Mouse (Mus musculus): Measurements from ENCODE around the gene Tchp. TPM values are rescaled to one million over a fixed set of nuclear protein-coding genes. Genes with fewer than 3 reads are reported as not detected.

The Tchp gene
- total and polyA plus RNA-seq, 2 experiments from 2014 or later: 12.7 to 15.6 TPM

DNA sequence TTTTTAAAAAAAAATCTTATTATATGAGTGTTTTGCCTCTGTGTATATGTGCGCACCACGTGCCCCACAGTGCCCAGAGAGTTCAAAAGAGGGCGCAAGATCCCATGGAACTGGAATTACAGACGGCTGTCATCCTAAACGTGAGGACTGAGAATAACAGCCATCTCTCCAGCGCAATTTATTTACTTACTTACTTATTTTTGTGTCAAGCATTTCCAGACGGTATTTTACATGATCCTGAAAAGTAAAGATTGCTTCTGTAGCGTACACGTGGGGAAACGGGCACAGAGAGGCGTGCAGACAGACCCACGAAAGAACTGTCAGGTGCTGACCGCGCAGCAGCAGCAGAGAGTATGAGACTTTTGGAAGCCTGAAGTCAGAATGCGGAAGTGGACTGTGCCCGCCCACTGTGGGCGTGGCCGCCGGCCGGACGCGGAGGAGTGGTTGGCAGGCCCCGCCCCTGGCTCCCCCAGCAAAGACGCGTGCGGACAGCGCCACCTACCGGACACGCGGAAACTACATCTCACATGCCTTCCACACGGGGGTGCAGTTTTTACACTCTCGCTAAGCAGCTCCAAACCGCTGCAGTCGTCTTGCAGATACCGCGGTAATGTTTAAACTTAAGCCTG, 40.2 kb upstream of the Tchp start:
- WGBS: 3% methylated on average over 36 of the region's 36 CpGs
- Histone ChIP-seq H3K4me3 (ENCODE audit: low read length) (peak overlapping the region; percentile 28), H3K27ac (peak overlapping the region; percentile 68), H3K9me3 (ENCODE audit: low read length) (no peaks in the 10 kb centered on the region), H3K27me3 (ENCODE audit: insufficient read depth, low read length) (no peaks in the 10 kb centered on the region), H3K36me3 (ENCODE audit: insufficient read depth, low read length) (no peaks in the 10 kb centered on the region), H3K9ac (replicated peaks; ENCODE audit: low read length) (no peak overlapping the region), H3K4me1 (ENCODE audit: insufficient read depth, low read length) (no peaks in the 10 kb centered on the region), H3K4me2 (ENCODE audit: low read depth, low read length) (peak overlapping the region; percentile 56)
- DNase-seq (ENCODE audit: low spot score) (peak; percentile 98), ATAC-seq (peak; percentile 95)
- peak; percentile 99 for TF ChIP-seq CTCF (IDR thresholded peaks at IDR 0.05; ENCODE audit: low read depth)

DNA sequence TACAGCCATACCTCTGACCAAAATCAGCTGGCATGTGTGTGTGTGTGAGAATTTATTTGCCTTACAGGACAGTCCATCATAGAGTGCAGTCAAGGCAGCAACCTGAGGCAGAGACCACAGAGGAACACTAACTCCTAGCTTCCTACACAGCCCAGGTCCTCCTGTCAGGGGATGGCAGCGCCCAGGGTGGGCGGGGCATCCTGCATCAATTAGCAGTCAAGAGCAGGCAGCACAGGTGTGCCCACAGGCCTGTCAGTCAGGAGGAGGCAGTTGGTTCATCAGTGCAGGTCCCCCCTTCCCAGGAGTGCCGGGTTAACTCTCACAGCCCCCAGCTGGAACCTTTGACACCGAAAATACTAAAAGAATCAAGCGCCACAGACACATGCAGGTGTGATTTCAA, 38.5 kb upstream of the Tchp start:
- no peaks in the 10 kb centered on the region for H3K4me1 ChIP-seq (ENCODE audit: insufficient read depth, low read length)
- peaks cover 8% of the 10 kb centered on the region; the same call in 1 of the 2 replicates for H3K36me3 ChIP-seq (ENCODE audit: insufficient read depth, low read length)
- H3K27me3 ChIP-seq (ENCODE audit: insufficient read depth, low read length): no peaks in the 10 kb centered on the region
- no peak overlapping the region for H3K4me2 ChIP-seq (ENCODE audit: low read depth, low read length)
- no peak overlapping the region for H3K27ac ChIP-seq
- 92% methylated on average over 5 of the region's 5 CpGs for WGBS
- no peak for ATAC-seq
- TF ChIP-seq CTCF (IDR thresholded peaks at IDR 0.05; ENCODE audit: low read depth): no peak
- no peak overlapping the region for H3K9ac ChIP-seq (replicated peaks; ENCODE audit: low read length)
- H3K4me3 ChIP-seq (ENCODE audit: low read length): no peak overlapping the region
- no peak for DNase-seq (ENCODE audit: low spot score)
- no peaks in the 10 kb centered on the region for H3K9me3 ChIP-seq (ENCODE audit: low read length)

DNA sequence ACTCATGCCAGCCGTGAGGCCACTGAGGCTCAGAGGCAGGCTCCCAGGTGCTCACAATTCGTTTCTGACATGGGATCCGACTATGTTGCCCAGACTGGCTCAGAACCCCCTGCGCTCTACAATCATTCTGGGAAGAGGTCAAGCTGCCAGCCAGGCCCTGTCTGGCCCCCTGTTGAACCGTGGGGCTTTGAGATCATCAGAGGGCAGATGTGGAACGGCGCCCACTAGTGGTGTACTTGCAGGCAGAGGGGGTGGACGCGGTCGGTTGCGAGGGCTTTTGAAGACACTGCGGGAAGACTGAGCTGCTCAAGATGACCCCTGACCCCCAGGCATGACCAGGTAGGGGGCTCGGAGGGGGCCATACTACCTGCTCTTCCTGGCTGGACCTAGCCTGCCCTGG, 34.4 kb upstream of the Tchp start:
- no peak overlapping the region for H3K9ac ChIP-seq (replicated peaks; ENCODE audit: low read length)
- no peaks in the 10 kb centered on the region for H3K9me3 ChIP-seq (ENCODE audit: low read length)
- no peak overlapping the region for H3K4me3 ChIP-seq (ENCODE audit: low read length)
- ATAC-seq (no peak), DNase-seq (ENCODE audit: low spot score) (no peak)
- H3K27me3 ChIP-seq (ENCODE audit: insufficient read depth, low read length): no peaks in the 10 kb centered on the region
- H3K36me3 ChIP-seq (ENCODE audit: insufficient read depth, low read length): peaks cover 13% of the 10 kb centered on the region
- H3K4me2 ChIP-seq (ENCODE audit: low read depth, low read length): no peak overlapping the region
- peak; percentile 18; the same call in 1 of the 2 replicates for TF ChIP-seq CTCF (IDR thresholded peaks at IDR 0.05; ENCODE audit: low read depth)
- no peak overlapping the region for H3K27ac ChIP-seq
- 90% methylated on average over 13 of the region's 13 CpGs for WGBS
- no peaks in the 10 kb centered on the region for H3K4me1 ChIP-seq (ENCODE audit: insufficient read depth, low read length)

DNA sequence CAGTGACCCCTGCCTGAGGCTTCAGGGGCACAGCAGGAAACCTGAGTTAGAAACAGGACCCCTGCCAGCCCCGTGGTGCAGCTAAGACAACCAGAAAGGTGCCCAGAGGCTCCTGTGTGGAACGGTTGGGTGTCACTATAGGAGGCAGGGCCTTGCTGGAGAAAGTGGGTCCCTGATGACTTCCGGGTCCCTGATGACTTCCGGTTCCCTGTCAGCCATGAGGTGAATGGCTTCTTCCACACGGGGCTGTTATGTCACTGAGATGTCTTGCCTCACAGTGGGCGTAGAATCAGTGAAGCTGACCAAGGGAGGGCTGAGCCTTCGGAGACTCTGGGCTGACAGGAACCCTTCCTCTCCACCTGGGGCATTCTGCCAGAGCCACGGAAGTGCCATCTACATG, 33.0 kb upstream of the Tchp start:
- no peak overlapping the region for H3K9ac ChIP-seq (replicated peaks; ENCODE audit: low read length)
- ATAC-seq (no peak), DNase-seq (ENCODE audit: low spot score) (no peak)
- no peak for TF ChIP-seq CTCF (IDR thresholded peaks at IDR 0.05; ENCODE audit: low read depth)
- H3K36me3 ChIP-seq (ENCODE audit: insufficient read depth, low read length): peaks cover 13% of the 10 kb centered on the region
- peaks cover 5% of the 10 kb centered on the region; the same call in 1 of the 2 replicates for H3K4me1 ChIP-seq (ENCODE audit: insufficient read depth, low read length)
- H3K9me3 ChIP-seq (ENCODE audit: low read length): no peaks in the 10 kb centered on the region
- H3K4me3 ChIP-seq (ENCODE audit: low read length): no peak overlapping the region
- H3K4me2 ChIP-seq (ENCODE audit: low read depth, low read length): no peak overlapping the region
- no peak overlapping the region for H3K27ac ChIP-seq
- no peaks in the 10 kb centered on the region for H3K27me3 ChIP-seq (ENCODE audit: insufficient read depth, low read length)
- WGBS: 87% methylated on average over 8 of the region's 8 CpGs

DNA sequence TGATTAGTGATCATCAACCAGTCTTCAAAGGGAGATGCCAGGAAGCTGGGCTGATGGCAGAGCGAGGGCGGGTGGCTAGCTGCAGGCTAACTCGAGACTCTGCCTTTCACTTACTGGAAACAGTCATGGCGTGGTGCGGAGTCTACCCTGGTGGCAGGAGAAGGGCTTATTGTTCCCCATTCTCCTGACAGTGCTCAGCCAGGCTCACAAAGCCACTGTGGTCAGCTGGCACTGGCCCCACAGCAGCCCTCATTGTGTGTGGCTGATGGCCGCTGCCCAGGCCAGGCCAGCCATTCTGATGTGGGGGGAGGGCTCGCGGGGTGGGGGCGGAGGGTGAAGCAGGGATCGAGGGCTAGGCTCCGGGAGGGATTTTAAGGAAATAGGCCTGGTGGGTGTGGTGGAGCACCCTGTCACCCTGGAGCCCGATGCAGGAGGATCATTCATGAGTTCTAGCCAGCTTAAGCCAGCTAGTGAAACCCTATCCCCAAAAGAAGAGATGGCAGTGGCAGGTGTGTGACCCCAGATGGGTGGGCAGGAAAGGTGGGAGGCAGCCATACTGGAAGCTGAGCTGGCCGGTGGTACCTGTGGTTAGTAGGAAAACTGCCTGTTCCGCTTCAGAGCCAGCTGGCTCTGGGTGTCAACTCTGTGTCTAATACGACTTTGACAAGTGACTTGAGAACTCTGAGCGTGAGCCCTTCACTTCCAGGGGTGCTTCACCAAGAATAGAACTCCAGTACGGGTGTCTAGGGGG, 27.5 kb upstream of the Tchp start:
- H3K27me3 ChIP-seq (ENCODE audit: insufficient read depth, low read length): no peaks in the 10 kb centered on the region
- H3K27ac ChIP-seq: peak overlapping the region; percentile 32; the same call in 1 of the 2 replicates
- peak; percentile 60 for DNase-seq (ENCODE audit: low spot score)
- peak; percentile 17; the same call in 1 of the 2 replicates for TF ChIP-seq CTCF (IDR thresholded peaks at IDR 0.05; ENCODE audit: low read depth)
- peak; percentile 70 for ATAC-seq
- H3K4me2 ChIP-seq (ENCODE audit: low read depth, low read length): no peak overlapping the region
- H3K4me1 ChIP-seq (ENCODE audit: insufficient read depth, low read length): peaks cover 16% of the 10 kb centered on the region; the same call in 1 of the 2 replicates
- H3K9me3 ChIP-seq (ENCODE audit: low read length): no peaks in the 10 kb centered on the region
- no peak overlapping the region for H3K4me3 ChIP-seq (ENCODE audit: low read length)
- WGBS: 53% methylated on average over 17 of the region's 17 CpGs
- peaks cover 5% of the 10 kb centered on the region for H3K36me3 ChIP-seq (ENCODE audit: insufficient read depth, low read length)
- no peak overlapping the region for H3K9ac ChIP-seq (replicated peaks; ENCODE audit: low read length)

DNA sequence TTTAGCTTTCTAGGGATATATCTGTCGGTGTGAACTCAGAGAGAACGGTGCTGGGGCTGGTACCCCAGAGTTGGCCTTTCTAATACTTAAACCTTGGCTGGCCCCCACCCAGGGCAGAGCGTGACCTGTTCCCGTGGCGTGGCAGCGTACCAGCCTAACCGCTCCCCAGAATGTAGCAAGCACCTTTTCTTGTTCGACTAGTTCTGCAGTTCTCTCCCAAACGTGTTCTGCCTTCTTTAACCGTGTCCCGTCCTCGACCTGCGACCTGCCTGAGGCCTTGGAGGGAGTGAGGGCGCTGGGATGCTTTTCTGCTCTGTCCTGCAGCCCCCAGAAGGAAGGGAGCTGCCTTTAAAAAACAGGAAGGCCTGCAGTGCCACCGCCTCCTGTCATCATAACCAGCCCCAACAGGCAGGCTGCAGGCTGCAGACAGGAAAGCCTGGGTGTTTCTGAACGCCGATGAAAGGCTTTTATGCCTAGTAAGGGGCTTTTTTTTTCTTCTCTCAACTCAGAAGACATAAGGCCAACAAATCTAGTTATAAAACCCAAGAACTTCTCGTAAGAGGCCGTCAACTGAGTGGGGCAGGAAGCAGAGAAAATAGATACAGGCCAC, 26.8 kb upstream of the Tchp start:
- peak overlapping the region; percentile 32; the same call in 1 of the 2 replicates for H3K27ac ChIP-seq
- 78% methylated on average over 19 of the region's 19 CpGs for WGBS
- no peak for ATAC-seq

More for the DNA sequence above, 26.8 kb upstream of the Tchp start:
- Histone ChIP-seq H3K4me3 (ENCODE audit: low read length) (no peak overlapping the region), H3K27me3 (ENCODE audit: insufficient read depth, low read length) (no peaks in the 10 kb centered on the region), H3K36me3 (ENCODE audit: insufficient read depth, low read length) (peaks cover 5% of the 10 kb centered on the region), H3K9me3 (ENCODE audit: low read length) (no peaks in the 10 kb centered on the region), H3K4me1 (ENCODE audit: insufficient read depth, low read length) (peaks cover 16% of the 10 kb centered on the region; the same call in 1 of the 2 replicates), H3K9ac (replicated peaks; ENCODE audit: low read length) (no peak overlapping the region), H3K4me2 (ENCODE audit: low read depth, low read length) (no peak overlapping the region)
- TF ChIP-seq CTCF (IDR thresholded peaks at IDR 0.05; ENCODE audit: low read depth): no peak
- no peak for DNase-seq (ENCODE audit: low spot score)
